Mouse (Mus musculus): ENCODE results near the gene Dcaf5. TPM values are rescaled to one million over a fixed set of nuclear protein-coding genes. Genes with fewer than 3 reads are reported as not detected.

The Dcaf5 gene
- total and polyA plus RNA-seq, 3 experiments: 8.2 to 13.2 (median 13.0) TPM

- DNase-seq (ENCODE audit: extremely low read depth): no peak
- no peak overlapping the region for H3K9ac ChIP-seq (ENCODE audit: insufficient read depth, low read depth)
- H3K27ac ChIP-seq (ENCODE audit: insufficient read depth, low read depth): no peak overlapping the region
- no peak overlapping the region for H3K4me3 ChIP-seq (replicated peaks in 1 of 3; ENCODE audit: low read depth in 2 of 3, low read length in 2 of 3, poor library complexity in 1 of 3)
- TF ChIP-seq IRF4 (IDR thresholded peaks at IDR 0.05; ENCODE audit: low read depth, low read length) (no peak), JUN (IDR thresholded peaks at IDR 0.05; ENCODE audit: insufficient read depth, low read depth, low read length) (no peak), MEF2A (IDR thresholded peaks at IDR 0.05; ENCODE audit: borderline replicate concordance, low read depth, low read length) (no peak), EP300 (IDR thresholded peaks at IDR 0.05; ENCODE audit: low read length) (no peak), RAD21 (IDR thresholded peaks at IDR 0.05; ENCODE audit: low read depth, low read length) (no peak), ZC3H11A (IDR thresholded peaks at IDR 0.05; ENCODE audit: low read depth, low read length) (no peak)
- no peaks in the 10 kb centered on the region for H3K79me2 ChIP-seq (replicated peaks; ENCODE audit: control insufficient read depth, extremely low read depth, insufficient read depth, poor library complexity, severe bottlenecking)
- no peaks in the 10 kb centered on the region for H3K27me3 ChIP-seq (replicated peaks)
- dilution Hi-C loops (cut with MboI; ENCODE audit: extremely low pct_ligation_motif_present, extremely low pct_unique_long_range_greater_than_20kb, low sequenced_read_pairs) (no loop called here), in situ Hi-C loops (cut with MboI; ENCODE audit: low pct_ligation_motif_present, low pct_unique_long_range_greater_than_20kb, low sequenced_read_pairs) (loop anchor here (5.0 kb wide), 1 partner anchor 182 kb away; no protein-coding TSS in a partner anchor)
- H3K4me1 ChIP-seq (ENCODE audit: control insufficient read depth in 1 of 2, insufficient read depth in 2 of 2): peaks cover 0 to 3% of the 10 kb centered on the region in 2 experiments; a peak in 1 of 4 replicates
- peaks cover 3% of the 10 kb centered on the region for H3K9me3 ChIP-seq (replicated peaks; ENCODE audit: low read length)
- peaks cover 49 to 79% of the 10 kb centered on the region in 2 experiments for H3K36me3 ChIP-seq (replicated peaks in 1 of 2; ENCODE audit: control insufficient read depth in 1 of 2, insufficient read depth in 1 of 2, low read length in 1 of 2)
- no peak overlapping the region for H3K4me2 ChIP-seq (ENCODE audit: insufficient read depth, low read depth, poor library complexity, severe bottlenecking)
Observed at GRCm38 (mm10) chr12:80379393-80379792, 57.0 kb downstream of the Dcaf5 start.

GRCm38 (mm10) chr12:80377604-80378003 lies 58.8 kb downstream of the Dcaf5 start:
- dilution Hi-C loops (cut with MboI; ENCODE audit: extremely low pct_ligation_motif_present, extremely low pct_unique_long_range_greater_than_20kb, low sequenced_read_pairs) (no loop called here), in situ Hi-C loops (cut with MboI; ENCODE audit: low pct_ligation_motif_present, low pct_unique_long_range_greater_than_20kb, low sequenced_read_pairs) (loop anchor here (5.0 kb wide), 1 partner anchor 180 kb away; no protein-coding TSS in a partner anchor)
- H3K27me3 ChIP-seq (replicated peaks): no peaks in the 10 kb centered on the region
- TF ChIP-seq RCOR1 (conservative IDR thresholded peaks at IDR 0.05; ENCODE audit: low read depth, low read length) (no peak), MYC (IDR thresholded peaks at IDR 0.05; ENCODE audit: low read depth, low read length) (peak; percentile 72; the same call in 1 of the 2 replicates), ZNF384 (IDR thresholded peaks at IDR 0.05; ENCODE audit: low read depth, low read length) (no peak), USF2 (conservative IDR thresholded peaks at IDR 0.05; ENCODE audit: low read depth, low read length) (no peak), ZMIZ1 (IDR thresholded peaks at IDR 0.05; ENCODE audit: low read depth, low read length) (no peak), ZC3H11A (IDR thresholded peaks at IDR 0.05; ENCODE audit: low read depth, low read length) (no peak), GABPA (IDR thresholded peaks at IDR 0.05; ENCODE audit: insufficient replicate concordance, low read depth, low read length) (no peak), MAX (IDR thresholded peaks at IDR 0.05; ENCODE audit: low read length) (no peak), CTCF (conservative IDR thresholded peaks at IDR 0.05 in 1 of 2, IDR thresholded peaks at IDR 0.05 in 1 of 2; ENCODE audit: low read depth in 2 of 2, low read length in 2 of 2) (peak; percentile 7 to 73; a peak in 2 of 4 replicates), ELF1 (IDR thresholded peaks at IDR 0.05; ENCODE audit: low read depth, low read length) (no peak), SMC3 (IDR thresholded peaks at IDR 0.05; ENCODE audit: low read depth, low read length) (peak; percentile 65), UBTF (IDR thresholded peaks at IDR 0.05; ENCODE audit: low read depth, low read length) (no peak), KAT2A (IDR thresholded peaks at IDR 0.05; ENCODE audit: insufficient replicate concordance, low read length) (no peak), ZKSCAN1 (IDR thresholded peaks at IDR 0.05; ENCODE audit: borderline replicate concordance, low read depth, low read length) (no peak), RAD21 (IDR thresholded peaks at IDR 0.05; ENCODE audit: low read depth, low read length) (peak; percentile 71), HCFC1 (IDR thresholded peaks at IDR 0.05; ENCODE audit: low read depth, low read length) (no peak), IRF4 (IDR thresholded peaks at IDR 0.05; ENCODE audit: low read depth, low read length) (no peak), JUND (conservative IDR thresholded peaks at IDR 0.05; ENCODE audit: low read depth, low read length) (no peak), TBP (conservative IDR thresholded peaks at IDR 0.05; ENCODE audit: low read depth, low read length) (no peak)
- H3K4me1 ChIP-seq (ENCODE audit: control insufficient read depth in 1 of 2, insufficient read depth in 2 of 2): peaks cover 0 to 3% of the 10 kb centered on the region in 2 experiments; a peak in 1 of 4 replicates
- DNase-seq (ENCODE audit: extremely low read depth): peak; percentile 46
- H3K79me2 ChIP-seq (replicated peaks; ENCODE audit: control insufficient read depth, extremely low read depth, insufficient read depth, poor library complexity, severe bottlenecking): no peaks in the 10 kb centered on the region
- H3K36me3 ChIP-seq (replicated peaks in 1 of 2; ENCODE audit: control insufficient read depth in 1 of 2, insufficient read depth in 1 of 2, low read length in 1 of 2): peaks cover 50 to 80% of the 10 kb centered on the region in 2 experiments
- no peak overlapping the region for H3K9ac ChIP-seq (ENCODE audit: insufficient read depth, low read depth)
- H3K9me3 ChIP-seq (replicated peaks; ENCODE audit: low read length): peaks cover 3% of the 10 kb centered on the region
- H3K4me2 ChIP-seq (ENCODE audit: insufficient read depth, low read depth, poor library complexity, severe bottlenecking): no peak overlapping the region
- H3K27ac ChIP-seq (ENCODE audit: insufficient read depth, low read depth): no peak overlapping the region
- H3K4me3 ChIP-seq (replicated peaks in 1 of 3; ENCODE audit: low read depth in 2 of 3, low read length in 2 of 3, poor library complexity in 1 of 3): no peak overlapping the region

Data from CH12.LX (cell line).